ENCODE assay signal across 23 mouse cellular contexts in genomic region chr4:76286016-76286415, GRCm38 (mm10).
A peak's percentile ranks its signal among the peaks of the same experiment; 100 is the strongest.
DNase-seq lines count a peak whose midpoint lies in the region; ATAC-seq lines count a peak whose summit lies in the region.
"Had no signal": no experiment of that assay in that cellular context is flagged by ENCODE, and none has a peak within 500 bp of the region (broad histone marks: within the 10 kb centered on the region; RNA-seq: fewer than 3 reads in every experiment).

No protein-coding gene starts in this region.

- H3K4me3 ChIP-seq in forebrain, embryonic 14.5 days (ENCODE audit: low read depth, low read length): no peak overlapping the region
- no peak overlapping the region for H3K4me3 ChIP-seq in forebrain, embryonic 12.5 days (replicated peaks)
- no peak overlapping the region for H3K4me3 ChIP-seq in hindbrain, embryonic 13.5 days
- no peak overlapping the region for H3K4me3 ChIP-seq in hindbrain, embryonic 14.5 days (replicated peaks; ENCODE audit: low read length)
- H3K4me3 ChIP-seq in midbrain, embryonic 15.5 days: no peak overlapping the region
- H3K4me3 ChIP-seq in midbrain, embryonic 11.5 days (ENCODE audit: low read depth, low read length): no peak overlapping the region
- H3K4me3 ChIP-seq: embryonic facial prominence, embryonic 12.5 days; heart, adult 2 months; heart, embryonic 15.5 days; hindbrain, embryonic 15.5 days had no signal

- no peak overlapping the region for H3K9ac ChIP-seq in forebrain, embryonic 14.5 days (ENCODE audit: low read length)
- no peak overlapping the region for H3K9ac ChIP-seq in forebrain, embryonic 12.5 days
- H3K9ac ChIP-seq in hindbrain, embryonic 13.5 days: no peak overlapping the region
- H3K9ac ChIP-seq in hindbrain, embryonic 14.5 days: no peak overlapping the region
- H3K9ac ChIP-seq in midbrain, embryonic 15.5 days: no peak overlapping the region
- no peak overlapping the region for H3K9ac ChIP-seq in midbrain, embryonic 11.5 days (ENCODE audit: low read length)
- H3K9ac ChIP-seq: embryonic facial prominence, embryonic 12.5 days; heart, embryonic 15.5 days; hindbrain, embryonic 15.5 days had no signal

- H3K4me1 ChIP-seq in forebrain, embryonic 14.5 days (ENCODE audit: control insufficient read depth, insufficient read depth, low read length): peaks cover 11% of the 10 kb centered on the region
- H3K4me1 ChIP-seq in forebrain, embryonic 12.5 days: peaks cover 20% of the 10 kb centered on the region
- H3K4me1 ChIP-seq in hindbrain, embryonic 13.5 days (replicated peaks): peaks cover 19% of the 10 kb centered on the region
- peaks cover 30% of the 10 kb centered on the region for H3K4me1 ChIP-seq in hindbrain, embryonic 14.5 days (replicated peaks; ENCODE audit: control insufficient read depth, insufficient read depth, low read length)
- peaks cover 3% of the 10 kb centered on the region; the same call in 1 of the 2 replicates for H3K4me1 ChIP-seq in midbrain, embryonic 15.5 days
- H3K4me1 ChIP-seq in midbrain, embryonic 11.5 days (ENCODE audit: control insufficient read depth, insufficient read depth, low read length): peaks cover 15% of the 10 kb centered on the region

- no peak overlapping the region for H3K4me2 ChIP-seq in forebrain, embryonic 14.5 days (ENCODE audit: low read length)
- no peak overlapping the region for H3K4me2 ChIP-seq in forebrain, embryonic 12.5 days
- no peak overlapping the region for H3K4me2 ChIP-seq in hindbrain, embryonic 13.5 days
- H3K4me2 ChIP-seq in hindbrain, embryonic 14.5 days (replicated peaks): no peak overlapping the region
- H3K4me2 ChIP-seq in midbrain, embryonic 15.5 days: no peak overlapping the region
- H3K4me2 ChIP-seq in midbrain, embryonic 11.5 days: no peak overlapping the region
- H3K4me2 ChIP-seq: embryonic facial prominence, embryonic 12.5 days; heart, embryonic 11.5 days; heart, embryonic 15.5 days; hindbrain, embryonic 15.5 days had no signal

- WGBS in forebrain, embryonic 14.5 days: 15% methylated on average over 2 of the region's 2 CpGs
- WGBS in forebrain, embryonic 12.5 days: 32% methylated on average over 2 of the region's 2 CpGs
- whole genome bisulfite sequencing in hindbrain, embryonic 13.5 days: 35% methylated on average over 2 of the region's 2 CpGs
- WGBS in hindbrain, embryonic 14.5 days: 33% methylated on average over 2 of the region's 2 CpGs
- 32% methylated on average over 2 of the region's 2 CpGs for WGBS in midbrain, embryonic 15.5 days
- whole genome bisulfite sequencing in midbrain, embryonic 11.5 days: 63% methylated on average over 2 of the region's 2 CpGs

- H3K27me3 ChIP-seq in forebrain, embryonic 14.5 days (replicated peaks; ENCODE audit: control insufficient read depth, insufficient read depth, low read length): no peaks in the 10 kb centered on the region
- no peaks in the 10 kb centered on the region for H3K27me3 ChIP-seq in forebrain, embryonic 12.5 days
- no peaks in the 10 kb centered on the region for H3K27me3 ChIP-seq in hindbrain, embryonic 13.5 days
- H3K27me3 ChIP-seq in hindbrain, embryonic 14.5 days (ENCODE audit: control insufficient read depth, insufficient read depth, low read length): no peaks in the 10 kb centered on the region
- H3K27me3 ChIP-seq in midbrain, embryonic 15.5 days (replicated peaks): no peaks in the 10 kb centered on the region
- H3K27me3 ChIP-seq in midbrain, embryonic 11.5 days (ENCODE audit: control insufficient read depth, insufficient read depth, low read length): no peaks in the 10 kb centered on the region
- H3K27me3 ChIP-seq: CH12.LX; embryonic facial prominence, embryonic 12.5 days; heart, embryonic 15.5 days; hindbrain, embryonic 15.5 days; Patski had no signal

- 0 out of 2 replicates have a peak overlapping the region, but pooled peaks have one; percentile 27 for H3K27ac ChIP-seq in forebrain, embryonic 14.5 days (ENCODE audit: low read depth, low read length)
- no peak overlapping the region for H3K27ac ChIP-seq in forebrain, embryonic 12.5 days
- peak overlapping the region; percentile 66; the same call in 1 of the 2 replicates for H3K27ac ChIP-seq in hindbrain, embryonic 13.5 days
- H3K27ac ChIP-seq in hindbrain, embryonic 14.5 days: no peak overlapping the region
- H3K27ac ChIP-seq in midbrain, embryonic 15.5 days: peak overlapping the region; percentile 28; the same call in 1 of the 2 replicates
- no peak overlapping the region for H3K27ac ChIP-seq in midbrain, embryonic 11.5 days (ENCODE audit: low read depth, low read length)
- H3K27ac ChIP-seq: embryonic facial prominence, embryonic 12.5 days; heart, adult 2 months; heart, embryonic 15.5 days; hindbrain, embryonic 15.5 days had no signal

- no peaks in the 10 kb centered on the region for H3K36me3 ChIP-seq in forebrain, embryonic 14.5 days (ENCODE audit: control insufficient read depth, insufficient read depth, low read length)
- no peaks in the 10 kb centered on the region for H3K36me3 ChIP-seq in forebrain, embryonic 12.5 days (replicated peaks)
- H3K36me3 ChIP-seq in hindbrain, embryonic 13.5 days: no peaks in the 10 kb centered on the region
- H3K36me3 ChIP-seq in hindbrain, embryonic 14.5 days (replicated peaks; ENCODE audit: control insufficient read depth, insufficient read depth): no peaks in the 10 kb centered on the region
- H3K36me3 ChIP-seq in midbrain, embryonic 15.5 days (replicated peaks): no peaks in the 10 kb centered on the region
- H3K36me3 ChIP-seq in midbrain, embryonic 11.5 days (ENCODE audit: control insufficient read depth, insufficient read depth, low read length): no peaks in the 10 kb centered on the region
- H3K36me3 ChIP-seq: embryonic facial prominence, embryonic 12.5 days; heart, embryonic 15.5 days; hindbrain, embryonic 15.5 days had no signal

- no peaks in the 10 kb centered on the region for H3K9me3 ChIP-seq in forebrain, embryonic 14.5 days (replicated peaks; ENCODE audit: control insufficient read depth, low read length)
- no peaks in the 10 kb centered on the region for H3K9me3 ChIP-seq in forebrain, embryonic 12.5 days
- no peaks in the 10 kb centered on the region for H3K9me3 ChIP-seq in hindbrain, embryonic 13.5 days
- no peaks in the 10 kb centered on the region for H3K9me3 ChIP-seq in hindbrain, embryonic 14.5 days (ENCODE audit: control insufficient read depth, low read length)
- H3K9me3 ChIP-seq in midbrain, embryonic 15.5 days: no peaks in the 10 kb centered on the region
- no peaks in the 10 kb centered on the region for H3K9me3 ChIP-seq in midbrain, embryonic 11.5 days (ENCODE audit: control insufficient read depth, low read length)
- H3K9me3 ChIP-seq: embryonic facial prominence, embryonic 12.5 days; heart, embryonic 15.5 days; hindbrain, embryonic 15.5 days had no signal

- ATAC-seq in forebrain, embryonic 14.5 days: peak; percentile 66; the same call in 1 of the 2 replicates
- no peak for ATAC-seq in forebrain, embryonic 12.5 days (ENCODE audit: low FRiP score)
- no peak for ATAC-seq in hindbrain, embryonic 13.5 days (ENCODE audit: low FRiP score)
- ATAC-seq in hindbrain, embryonic 14.5 days (ENCODE audit: low FRiP score): no peak
- no peak; the same call in 1 of the 2 replicates for ATAC-seq in midbrain, embryonic 15.5 days (replicated peaks)
- ATAC-seq in midbrain, embryonic 11.5 days (ENCODE audit: low FRiP score): no peak
- ATAC-seq: intestine, embryonic 16.5 days; Patski had no signal

- DNase-seq in forebrain, embryonic 14.5 days (ENCODE audit: low spot score): peak; percentile 77
- DNase-seq in hindbrain, embryonic 14.5 days (ENCODE audit: low spot score): no peak
- DNase-seq in midbrain, embryonic 11.5 days (ENCODE audit: low spot score, missing footprints): no peak
- no peak for DNase-seq in heart, adult 11 months
- DNase-seq: adrenal gland, adult 2 months; adrenal gland, postnatal 25 days; cerebellum, adult 11 months; cerebellum, adult 8-10 months; cerebellum, postnatal 14 days; embryo, embryonic 11 days; gastrocnemius, postnatal 10 days; heart, adult 2 months; heart, postnatal 14 days had no signal

Comparison
In these comparisons a context has a peak if more than half of its experiments do, and no peak if none do; other contexts are left out.
1. H3K27ac ChIP-seq: peak in forebrain, embryonic 14.5 days (single experiment), hindbrain, embryonic 13.5 days (single experiment) and midbrain, embryonic 15.5 days (single experiment); none in forebrain, embryonic 12.5 days (single experiment), hindbrain, embryonic 14.5 days (single experiment) and midbrain, embryonic 11.5 days (single experiment).